ENCODE assay signal across 25 mouse cellular contexts in the genomic region with DNA sequence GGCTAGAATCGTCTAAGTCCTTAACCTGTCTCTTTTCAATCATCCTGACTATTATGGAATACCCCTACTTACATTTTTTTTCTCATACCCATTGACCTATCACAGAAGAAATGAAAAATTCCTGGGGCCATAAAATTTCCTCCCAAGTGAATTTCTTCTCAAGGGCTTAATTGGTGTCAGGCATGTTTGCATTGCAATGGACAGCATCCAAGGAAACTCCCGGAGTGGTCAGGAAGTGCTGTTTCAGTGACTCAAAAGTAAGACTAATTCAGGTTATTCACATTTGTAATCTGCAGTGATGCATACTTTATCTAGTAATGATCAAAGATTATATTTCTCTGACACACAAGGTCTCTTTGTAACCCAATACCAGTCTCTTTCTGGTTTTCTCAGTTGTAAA.
DNase-seq lines count a peak whose midpoint lies in the region; ATAC-seq and TF ChIP-seq lines count a peak whose summit lies in the region.
"Had no signal": no experiment of that assay in that cellular context is flagged by ENCODE, and none has a peak within 500 bp of the region (broad histone marks: within the 10 kb centered on the region; RNA-seq: fewer than 3 reads in every experiment).

No protein-coding gene starts in this region.

- 30% methylated on average over 2 of the region's 2 CpGs for WGBS in lung, embryonic 15.5 days
- 43% methylated on average over 2 of the region's 2 CpGs for WGBS in intestine, embryonic 15.5 days

- TF ChIP-seq POLR2A in embryonic fibroblast, embryonic 13.5 days (IDR thresholded peaks at IDR 0.05; ENCODE audit: low read depth, low read length) = no peak

- no peak overlapping the region for H3K9ac ChIP-seq in lung, embryonic 15.5 days
- no peak overlapping the region for H3K9ac ChIP-seq in intestine, embryonic 15.5 days
- H3K9ac ChIP-seq: embryonic facial prominence, embryonic 13.5 days; forebrain, postnatal 0 days; hindbrain, embryonic 12.5 days; hindbrain, embryonic 15.5 days had no signal

- H3K4me2 ChIP-seq in lung, embryonic 15.5 days = no peak overlapping the region
- H3K4me2 ChIP-seq in intestine, embryonic 15.5 days (replicated peaks) = no peak overlapping the region
- H3K4me2 ChIP-seq: embryonic facial prominence, embryonic 13.5 days; heart, embryonic 11.5 days; hindbrain, embryonic 12.5 days; hindbrain, embryonic 15.5 days had no signal

- DNase-seq in lung, postnatal 14 days = no peak
- DNase-seq in lung, postnatal 25 days (ENCODE audit: low spot score) = peak; percentile 21
- DNase-seq in lung, postnatal 10 days = no peak
- DNase-seq in 3T3-L1 (ENCODE audit: low read depth, low spot score) = peak; percentile 72
- DNase-seq in cerebellum, adult 8-10 months = no peak
- DNase-seq: adrenal gland, postnatal 14 days; cerebellum, adult 11 months; cerebellum, adult 2 months; cerebellum, postnatal 10 days; cerebellum, postnatal 36 days; embryo, embryonic 11 days; forebrain, postnatal 0 days; gastrocnemius, adult 2 months; gastrocnemius, postnatal 14 days; heart, adult 11 months had no signal

- TF ChIP-seq CTCF in embryonic fibroblast, embryonic 13.5 days (IDR thresholded peaks at IDR 0.05; ENCODE audit: borderline replicate concordance, insufficient read depth, low read length) = no peak

- H3K4me3 ChIP-seq in lung, embryonic 15.5 days = no peak overlapping the region
- H3K4me3 ChIP-seq in embryonic fibroblast, embryonic 13.5 days (ENCODE audit: insufficient read depth, low read length) = no peak overlapping the region
- H3K4me3 ChIP-seq in intestine, embryonic 15.5 days (replicated peaks) = no peak overlapping the region
- H3K4me3 ChIP-seq: embryonic facial prominence, embryonic 10.5 days; embryonic facial prominence, embryonic 13.5 days; forebrain, embryonic 10.5 days; gastrocnemius, adult 2 months; hindbrain, embryonic 12.5 days; hindbrain, embryonic 15.5 days had no signal

- H3K27ac ChIP-seq in lung, embryonic 15.5 days = 0 out of 2 replicates have a peak overlapping the region, but pooled peaks have one; percentile 67
- H3K27ac ChIP-seq in embryonic fibroblast, embryonic 13.5 days (ENCODE audit: insufficient read depth, low read length) = peak overlapping the region; percentile 87
- no peak overlapping the region for H3K27ac ChIP-seq in intestine, embryonic 15.5 days
- H3K27ac ChIP-seq: embryonic facial prominence, embryonic 10.5 days; embryonic facial prominence, embryonic 13.5 days; forebrain, embryonic 10.5 days; gastrocnemius, adult 2 months; hindbrain, embryonic 12.5 days; hindbrain, embryonic 15.5 days had no signal

- ATAC-seq in lung, embryonic 15.5 days (ENCODE audit: borderline replicate concordance, extremely low read depth, low FRiP score, low TSS enrichment) = no peak
- no peak for ATAC-seq in intestine, embryonic 15.5 days
- ATAC-seq: forebrain, embryonic 14.5 days; forebrain, postnatal 0 days had no signal

- H3K36me3 ChIP-seq in lung, embryonic 15.5 days = no peaks in the 10 kb centered on the region
- H3K36me3 ChIP-seq in intestine, embryonic 15.5 days = no peaks in the 10 kb centered on the region
- H3K36me3 ChIP-seq: embryonic facial prominence, embryonic 10.5 days; embryonic facial prominence, embryonic 13.5 days; forebrain, embryonic 10.5 days; hindbrain, embryonic 12.5 days; hindbrain, embryonic 15.5 days had no signal

- no peaks in the 10 kb centered on the region for H3K9me3 ChIP-seq in lung, embryonic 15.5 days
- H3K9me3 ChIP-seq in intestine, embryonic 15.5 days = no peaks in the 10 kb centered on the region
- H3K9me3 ChIP-seq: embryonic facial prominence, embryonic 10.5 days; embryonic facial prominence, embryonic 13.5 days; forebrain, embryonic 10.5 days; hindbrain, embryonic 12.5 days; hindbrain, embryonic 15.5 days had no signal

- 0 out of 2 replicates have a peak, but pooled peaks cover 8% of the 10 kb centered on the region for H3K4me1 ChIP-seq in lung, embryonic 15.5 days
- peaks cover 11% of the 10 kb centered on the region for H3K4me1 ChIP-seq in embryonic fibroblast, embryonic 13.5 days (ENCODE audit: control insufficient read depth, insufficient read depth, low read length)
- H3K4me1 ChIP-seq in intestine, embryonic 15.5 days (replicated peaks) = no peaks in the 10 kb centered on the region
- H3K4me1 ChIP-seq: hindbrain, embryonic 15.5 days had no signal

- no peaks in the 10 kb centered on the region for H3K27me3 ChIP-seq in lung, embryonic 15.5 days
- H3K27me3 ChIP-seq in intestine, embryonic 15.5 days (replicated peaks) = no peaks in the 10 kb centered on the region
- H3K27me3 ChIP-seq: embryonic facial prominence, embryonic 13.5 days; hindbrain, embryonic 12.5 days; hindbrain, embryonic 15.5 days had no signal

Comparison
In these comparisons a context has a peak if more than half of its experiments do, and no peak if none do; other contexts are left out.
1. DNase-seq: peak in lung, postnatal 25 days (single experiment) and 3T3-L1 (single experiment); none in lung, postnatal 14 days (single experiment), lung, postnatal 10 days (single experiment) and cerebellum, adult 8-10 months (single experiment).